Mouse (Mus musculus): ENCODE measurements around the gene Adarb2.

Adarb2 gene

GRCm38 (mm10) chr13:8487756-8488434 lies 285.2 kb downstream of the Adarb2 start:
- no peak for DNase-seq (ENCODE audit: low spot score in 2 of 2)

GRCm38 (mm10) chr13:8493363-8493762 lies 290.7 kb downstream of the Adarb2 start:
- DNase-seq (ENCODE audit: low spot score in 2 of 2): no peak

- no peak for DNase-seq (ENCODE audit: low spot score in 2 of 2)
These were observed 296.9 kb downstream of the Adarb2 start for GRCm38 (mm10) chr13:8499551-8499950.

GRCm38 (mm10) chr13:8511069-8511817 lies 308.6 kb downstream of the Adarb2 start:
- no peak for DNase-seq (ENCODE audit: low spot score in 2 of 2)

- no peak for DNase-seq (ENCODE audit: low spot score in 2 of 2)
These were observed 313.5 kb downstream of the Adarb2 start for GRCm38 (mm10) chr13:8515979-8516715.

- DNase-seq (ENCODE audit: low spot score in 2 of 2): no peak
These were observed 316.5 kb downstream of the Adarb2 start for GRCm38 (mm10) chr13:8519204-8519603.

GRCm38 (mm10) chr13:8525748-8526631 lies 323.3 kb downstream of the Adarb2 start:
- DNase-seq (ENCODE audit: low spot score in 2 of 2): no peak

- no peak for DNase-seq (ENCODE audit: low spot score in 2 of 2)
These were observed 331.8 kb downstream of the Adarb2 start for GRCm38 (mm10) chr13:8534265-8535113.

GRCm38 (mm10) chr13:8538481-8538880 lies 335.8 kb downstream of the Adarb2 start:
- no peak for DNase-seq (ENCODE audit: low spot score in 2 of 2)

GRCm38 (mm10) chr13:8538896-8539295 lies 336.2 kb downstream of the Adarb2 start:
- DNase-seq (ENCODE audit: low spot score in 2 of 2): no peak

GRCm38 (mm10) chr13:8542684-8543083 lies 340.0 kb downstream of the Adarb2 start:
- DNase-seq (ENCODE audit: low spot score in 2 of 2): no peak

GRCm38 (mm10) chr13:8552242-8552641 lies 349.6 kb downstream of the Adarb2 start:
- no peak for DNase-seq (ENCODE audit: low spot score in 2 of 2)

GRCm38 (mm10) chr13:8557784-8558183 lies 355.1 kb downstream of the Adarb2 start:
- no peak for DNase-seq (ENCODE audit: low spot score in 2 of 2)

GRCm38 (mm10) chr13:8560485-8560884 lies 357.8 kb downstream of the Adarb2 start:
- no peak for DNase-seq (ENCODE audit: low spot score in 2 of 2)

GRCm38 (mm10) chr13:8563161-8563560 lies 360.5 kb downstream of the Adarb2 start:
- DNase-seq (ENCODE audit: low spot score in 2 of 2): no peak

GRCm38 (mm10) chr13:8567111-8568026 lies 364.7 kb downstream of the Adarb2 start:
- DNase-seq (ENCODE audit: low spot score in 2 of 2): no peak

GRCm38 (mm10) chr13:8570269-8570668 lies 367.6 kb downstream of the Adarb2 start:
- DNase-seq (ENCODE audit: low spot score in 2 of 2): no peak

GRCm38 (mm10) chr13:8573908-8574307 lies 371.2 kb downstream of the Adarb2 start:
- DNase-seq (ENCODE audit: low spot score in 2 of 2): no peak

GRCm38 (mm10) chr13:8584257-8585005 lies 381.8 kb downstream of the Adarb2 start:
- no peak for DNase-seq (ENCODE audit: low spot score in 2 of 2)
